Mouse (Mus musculus) neural tube, embryonic 11.5 days (tissue): ENCODE results near the gene Mfap5. TPM values are rescaled to one million over a fixed set of nuclear protein-coding genes. Genes with fewer than 3 reads are reported as not detected.
"Not testable (repeated sequence)": the region's sequence is repeated elsewhere in the genome, so short reads cannot be mapped to it uniquely, and the experiment has no call there.

Source experiments
- ATAC-seq: fragments of 200-750 bp; cut with Nextera tagmentation; 2 replicates; pipeline ENCODE4 v1.8.0; 2017; ENCODE audit warnings: moderate number of reproducible peaks, mild to moderate bottlenecking, moderate TSS enrichment, moderate library complexity; ENCODE audit not compliant: insufficient read depth, low FRiP score, low TSS enrichment
- DNase-seq: peaks from one replicate; pipeline ENCODE4 v3.0.0-alpha.2; 2015; ENCODE audit warnings: low spot score
- H3K27ac ChIP-seq: fragments of 300-500 bp; sonication (generic); 2 replicates; pipeline ENCODE4 v1.5.1; 2014; ENCODE audit warnings: low read depth, mild to moderate bottlenecking, low read length
- H3K27me3 ChIP-seq: fragments of 300-500 bp; sonication (generic); 2 replicates; pipeline ENCODE4 v1.6.1; 2014; ENCODE audit warnings: mild to moderate bottlenecking, low read length, mixed read lengths; ENCODE audit not compliant: control insufficient read depth, insufficient read depth
- H3K36me3 ChIP-seq: fragments of 300-500 bp; sonication (generic); 2 replicates; pipeline ENCODE4 v1.6.1; 2014; ENCODE audit warnings: mild to moderate bottlenecking, low read length, moderate library complexity, mixed read lengths; ENCODE audit not compliant: control insufficient read depth, insufficient read depth
- H3K4me1 ChIP-seq: fragments of 300-500 bp; sonication (generic); 2 replicates; pipeline ENCODE4 v1.6.1; 2014; ENCODE audit warnings: low read length, mixed read lengths; ENCODE audit not compliant: control insufficient read depth, insufficient read depth
- H3K4me2 ChIP-seq: fragments of 300-500 bp; sonication (generic); 2 replicates; pipeline ENCODE4 v1.6.1; 2014; ENCODE audit warnings: low read depth, mild to moderate bottlenecking, moderate library complexity
- H3K4me3 ChIP-seq: fragments of 300-500 bp; sonication (generic); 2 replicates; pipeline ENCODE4 v1.5.1; 2014; ENCODE audit warnings: low read depth, low read length
- H3K9ac ChIP-seq: fragments of 300-500 bp; sonication (generic); 2 replicates; pipeline ENCODE4 v1.6.1; 2014; ENCODE audit warnings: mild to moderate bottlenecking, low read length
- H3K9me3 ChIP-seq: fragments of 300-500 bp; sonication (generic); 2 replicates; pipeline ENCODE4 v1.6.1; 2016; ENCODE audit warnings: low read length; ENCODE audit not compliant: control insufficient read depth
- WGBS: fragments of 180-500 bp; shearing (Covaris S2); extraction: QIAGEN DNeasy Blood & Tissue Kit; methylation state at CpG from one replicate; pipeline ENCODE4 v1.1.7; 2014; 5-methylcytosine and 5-hydroxymethylcytosine counted together
- polyA plus RNA-seq: library from polyadenylated mRNA; unstranded; fragments of >200 nt; fragmentation: Nextera tagmentation; extraction: Ambion mirVana; gene quantifications from 2 replicates; pipeline ENCODE4 v1.2.1, GENCODE M21; 2014

Gene Mfap5
- polyA plus RNA-seq, 1 experiment from 2014 or later = 0.42 TPM

GRCm38 (mm10) chr6:122527596-122527995, 22.0 kb downstream of the Mfap5 start:
- ATAC-seq = no peak
- Histone ChIP-seq H3K27me3 (no peaks in the 10 kb centered on the region), H3K9ac (no peak overlapping the region), H3K4me3 (no peak overlapping the region), H3K27ac (no peak overlapping the region), H3K9me3 (no peaks in the 10 kb centered on the region), H3K36me3 (no peaks in the 10 kb centered on the region), H3K4me1 (no peaks in the 10 kb centered on the region), H3K4me2 (no peak overlapping the region)
- no peak for DNase-seq
- WGBS = 50% methylated on average over 12 of the region's 12 CpGs

GRCm38 (mm10) chr6:122528136-122528535, 22.5 kb downstream of the Mfap5 start:
- H3K36me3 ChIP-seq = no peaks in the 10 kb centered on the region
- no peak overlapping the region for H3K4me2 ChIP-seq
- DNase-seq (no peak), ATAC-seq (no peak)
- 77% methylated on average over 11 of the region's 11 CpGs for WGBS
- H3K4me1 ChIP-seq = no peaks in the 10 kb centered on the region
- no peak overlapping the region for H3K9ac ChIP-seq
- H3K9me3 ChIP-seq = no peaks in the 10 kb centered on the region
- no peaks in the 10 kb centered on the region for H3K27me3 ChIP-seq
- no peak overlapping the region for H3K27ac ChIP-seq
- H3K4me3 ChIP-seq = no peak overlapping the region

- Histone ChIP-seq H3K4me1 (no peaks in the 10 kb centered on the region), H3K4me2 (no peak overlapping the region), H3K9me3 (no peaks in the 10 kb centered on the region), H3K36me3 (no peaks in the 10 kb centered on the region), H3K27ac (no peak overlapping the region), H3K4me3 (no peak overlapping the region), H3K27me3 (no peaks in the 10 kb centered on the region), H3K9ac (no peak overlapping the region)
- DNase-seq (no peak), ATAC-seq (no peak)
- WGBS = 71% methylated on average over 8 of the region's 8 CpGs
These were observed 26.0 kb downstream of the Mfap5 start for GRCm38 (mm10) chr6:122531466-122532174.

GRCm38 (mm10) chr6:122532883-122533302, 27.2 kb downstream of the Mfap5 start:
- H3K4me2 ChIP-seq = peak overlapping the region; percentile 15; the same call in 1 of the 2 replicates
- no peak for DNase-seq
- H3K36me3 ChIP-seq = no peaks in the 10 kb centered on the region
- no peaks in the 10 kb centered on the region for H3K27me3 ChIP-seq
- 10% methylated on average over 4 of the region's 4 CpGs for WGBS
- ATAC-seq = no peak
- H3K4me1 ChIP-seq = no peaks in the 10 kb centered on the region
- no peak overlapping the region for H3K4me3 ChIP-seq
- no peaks in the 10 kb centered on the region for H3K9me3 ChIP-seq
- no peak overlapping the region for H3K27ac ChIP-seq
- no peak overlapping the region for H3K9ac ChIP-seq

GRCm38 (mm10) chr6:122534032-122534431, 28.4 kb downstream of the Mfap5 start:
- WGBS = 42% methylated on average over 3 of the region's 3 CpGs

GRCm38 (mm10) chr6:122539564-122539963, 33.9 kb downstream of the Mfap5 start:
- Histone ChIP-seq H3K36me3 (no peaks in the 10 kb centered on the region), H3K27me3 (no peaks in the 10 kb centered on the region), H3K4me2 (no peak overlapping the region), H3K27ac (no peak overlapping the region), H3K9ac (no peak overlapping the region), H3K9me3 (no peaks in the 10 kb centered on the region), H3K4me3 (no peak overlapping the region), H3K4me1 (no peaks in the 10 kb centered on the region)
- WGBS = 87% methylated on average over 9 of the region's 9 CpGs
- ATAC-seq (no peak), DNase-seq (no peak)

More at GRCm38 (mm10) chr6:122534032-122534431, 28.4 kb downstream of the Mfap5 start:
- H3K27me3 ChIP-seq = no peaks in the 10 kb centered on the region
- H3K4me3 ChIP-seq = no peak overlapping the region
- no peak overlapping the region for H3K4me2 ChIP-seq
- no peak overlapping the region for H3K27ac ChIP-seq
- no peaks in the 10 kb centered on the region for H3K9me3 ChIP-seq
- no peaks in the 10 kb centered on the region for H3K4me1 ChIP-seq
- no peaks in the 10 kb centered on the region for H3K36me3 ChIP-seq
- DNase-seq (no peak), ATAC-seq (no peak)
- no peak overlapping the region for H3K9ac ChIP-seq

- H3K27ac ChIP-seq, H3K36me3 ChIP-seq, ATAC-seq, H3K27me3 ChIP-seq, H3K4me3 ChIP-seq, H3K9me3 ChIP-seq, H3K4me1 ChIP-seq, H3K9ac ChIP-seq, H3K4me2 ChIP-seq, DNase-seq: not testable (repeated sequence)
- 76% methylated on average over 5 of the region's 5 CpGs for WGBS
These were observed 36.8 kb downstream of the Mfap5 start for GRCm38 (mm10) chr6:122542459-122542858.

GRCm38 (mm10) chr6:122543574-122543973, 37.9 kb downstream of the Mfap5 start:
- H3K27ac ChIP-seq = no peak overlapping the region
- H3K4me2 ChIP-seq = no peak overlapping the region
- WGBS = 83% methylated on average over 5 of the region's 5 CpGs
- H3K9me3 ChIP-seq = no peaks in the 10 kb centered on the region
- no peaks in the 10 kb centered on the region for H3K27me3 ChIP-seq
- no peak overlapping the region for H3K9ac ChIP-seq
- DNase-seq (no peak), ATAC-seq (no peak)
- no peaks in the 10 kb centered on the region for H3K36me3 ChIP-seq
- H3K4me3 ChIP-seq = no peak overlapping the region
- H3K4me1 ChIP-seq = no peaks in the 10 kb centered on the region

GRCm38 (mm10) chr6:122544672-122545071, 39.0 kb downstream of the Mfap5 start:
- Histone ChIP-seq H3K4me1 (no peaks in the 10 kb centered on the region), H3K4me3 (no peak overlapping the region), H3K27ac (no peak overlapping the region), H3K27me3 (no peaks in the 10 kb centered on the region), H3K9me3 (no peaks in the 10 kb centered on the region), H3K9ac (no peak overlapping the region), H3K36me3 (no peaks in the 10 kb centered on the region), H3K4me2 (no peak overlapping the region)
- ATAC-seq = no peak
- no peak for DNase-seq
- WGBS = 88% methylated on average over 1 of the region's 1 CpGs
